Mouse (Mus musculus) limb, embryonic 11.5 days (tissue): ENCODE data around the gene Slc41a2. TPM values are rescaled to one million over a fixed set of nuclear protein-coding genes. Genes with fewer than 3 reads are reported as not detected.

ENCODE experiments used
- ATAC-seq: fragments of 200-750 bp; cut with Nextera tagmentation; 2 replicates; pipeline ENCODE4 v1.8.0; 2017; ENCODE audit warnings: low read depth; ENCODE audit not compliant: insufficient number of reproducible peaks, low FRiP score, low TSS enrichment
- DNase-seq: peaks from one replicate; pipeline ENCODE4 v3.0.0-alpha.2; 2015; ENCODE audit warnings: low spot score
- H3K27ac ChIP-seq: fragments of 300-500 bp; sonication (generic); replicated peaks from 2 replicates; pipeline ENCODE4 v1.5.1; 2014; ENCODE audit warnings: low read depth, mild to moderate bottlenecking, low read length
- H3K27me3 ChIP-seq: fragments of 300-500 bp; sonication (generic); 2 replicates; pipeline ENCODE4 v1.6.1; 2014; ENCODE audit warnings: mild to moderate bottlenecking, low read length, mixed read lengths; ENCODE audit not compliant: control insufficient read depth, insufficient read depth
- H3K36me3 ChIP-seq: fragments of 300-500 bp; sonication (generic); 2 replicates; pipeline ENCODE4 v1.6.1; 2014; ENCODE audit warnings: mild to moderate bottlenecking, low read length, moderate library complexity, mixed read lengths; ENCODE audit not compliant: control insufficient read depth, insufficient read depth
- H3K4me1 ChIP-seq: fragments of 300-500 bp; sonication (generic); 2 replicates; pipeline ENCODE4 v1.6.1; 2014; ENCODE audit warnings: low read length, mixed read lengths; ENCODE audit not compliant: control insufficient read depth, insufficient read depth
- H3K4me2 ChIP-seq: fragments of 300-500 bp; sonication (generic); 2 replicates; pipeline ENCODE4 v1.6.1; 2014; ENCODE audit warnings: low read depth, mild to moderate bottlenecking, moderate library complexity; ENCODE audit not compliant: severe bottlenecking
- H3K4me3 ChIP-seq: fragments of 300-500 bp; sonication (generic); 2 replicates; pipeline ENCODE4 v1.5.1; 2014; ENCODE audit warnings: low read depth, low read length
- H3K9ac ChIP-seq: fragments of 300-500 bp; sonication (generic); 2 replicates; pipeline ENCODE4 v1.6.1; 2014; ENCODE audit warnings: mild to moderate bottlenecking, low read length
- H3K9me3 ChIP-seq: fragments of 300-500 bp; sonication (generic); 2 replicates; pipeline ENCODE4 v1.6.1; 2016; ENCODE audit warnings: low read length; ENCODE audit not compliant: control insufficient read depth
- WGBS: fragments of 180-500 bp; shearing (Covaris S2); extraction: QIAGEN DNeasy Blood & Tissue Kit; methylation state at CpG from one replicate; pipeline ENCODE4 v1.1.7; 2014; 5-methylcytosine and 5-hydroxymethylcytosine counted together
- polyA plus RNA-seq: library from polyadenylated mRNA; unstranded; fragments of >200 nt; fragmentation: Nextera tagmentation; extraction: Ambion mirVana; gene quantifications from 2 replicates; pipeline ENCODE4 v1.2.1, GENCODE M21; 2014

Slc41a2 gene
- polyA plus RNA-seq, 1 experiment from 2014 or later: 0.59 TPM

GRCm38 (mm10) chr10:83320870-83321269 lies 16.8 kb downstream of the Slc41a2 start:
- H3K4me1 ChIP-seq: no peaks in the 10 kb centered on the region
- no peak for ATAC-seq
- no peak for DNase-seq
- H3K9ac ChIP-seq: no peak overlapping the region
- H3K27me3 ChIP-seq: no peaks in the 10 kb centered on the region
- H3K27ac ChIP-seq: no peak overlapping the region
- H3K9me3 ChIP-seq: no peaks in the 10 kb centered on the region
- no peak overlapping the region for H3K4me3 ChIP-seq
- no peak overlapping the region for H3K4me2 ChIP-seq
- H3K36me3 ChIP-seq: no peaks in the 10 kb centered on the region
- 90% methylated on average over 7 of the region's 7 CpGs for WGBS

- H3K27me3 ChIP-seq: no peaks in the 10 kb centered on the region
- no peaks in the 10 kb centered on the region for H3K4me1 ChIP-seq
- ATAC-seq: no peak
- no peak for DNase-seq
- H3K27ac ChIP-seq: no peak overlapping the region
- H3K9ac ChIP-seq: no peak overlapping the region
- H3K9me3 ChIP-seq: no peaks in the 10 kb centered on the region
- no peak overlapping the region for H3K4me2 ChIP-seq
- H3K4me3 ChIP-seq: no peak overlapping the region
- WGBS: 81% methylated on average over 6 of the region's 6 CpGs
- H3K36me3 ChIP-seq: no peaks in the 10 kb centered on the region
Observed at GRCm38 (mm10) chr10:83320396-83320795, 17.3 kb downstream of the Slc41a2 start.

DNA sequence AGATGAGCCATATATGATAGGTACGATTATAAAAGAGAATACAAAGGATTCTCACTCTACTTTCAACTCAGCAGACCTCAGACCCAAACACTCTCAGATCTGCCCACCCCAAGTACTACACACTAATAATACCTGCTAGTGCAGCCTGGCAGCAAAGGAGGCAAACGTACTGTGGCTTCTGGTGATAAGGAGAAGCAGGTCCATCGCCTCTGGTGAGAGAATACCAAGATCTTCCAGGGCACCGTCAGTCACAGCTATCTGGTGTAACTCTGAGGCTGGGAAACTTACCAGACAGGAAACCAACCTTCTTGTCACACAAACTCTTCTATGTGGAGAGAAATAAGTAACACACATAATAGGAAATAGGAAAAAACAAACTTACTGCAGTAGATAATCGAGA lies 24.6 kb downstream of the Slc41a2 start:
- Histone ChIP-seq H3K9me3 (no peaks in the 10 kb centered on the region), H3K4me2 (no peak overlapping the region), H3K4me1 (no peaks in the 10 kb centered on the region), H3K27ac (no peak overlapping the region), H3K4me3 (no peak overlapping the region), H3K36me3 (no peaks in the 10 kb centered on the region), H3K27me3 (no peaks in the 10 kb centered on the region), H3K9ac (no peak overlapping the region)
- DNase-seq (no peak), ATAC-seq (no peak)
- WGBS: 87% methylated on average over 5 of the region's 5 CpGs

DNA sequence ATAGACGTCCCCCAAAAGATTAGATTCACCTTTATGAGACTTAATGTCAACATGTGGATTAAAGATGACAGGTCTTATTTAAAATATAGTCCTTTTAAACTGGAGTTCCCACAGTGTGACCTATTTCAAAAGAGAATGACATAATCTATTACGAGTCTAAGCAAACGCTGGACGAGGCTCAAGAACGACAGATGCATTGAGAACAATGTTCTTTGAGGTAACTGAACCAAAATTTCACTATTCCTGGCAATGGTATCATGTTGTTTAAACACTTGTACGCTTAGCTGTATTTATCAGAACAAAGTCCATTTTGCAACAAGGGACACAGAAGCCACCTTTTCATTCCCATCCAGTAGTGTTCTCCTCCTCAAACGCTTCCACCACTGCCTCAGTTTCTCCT lies 27.3 kb downstream of the Slc41a2 start:
- no peak for ATAC-seq
- no peak overlapping the region for H3K27ac ChIP-seq

GRCm38 (mm10) chr10:83301687-83302086 lies 36.0 kb downstream of the Slc41a2 start:
- 76% methylated on average over 4 of the region's 4 CpGs for WGBS
- H3K4me2 ChIP-seq: no peak overlapping the region
- H3K4me3 ChIP-seq: no peak overlapping the region
- no peak overlapping the region for H3K9ac ChIP-seq
- no peaks in the 10 kb centered on the region for H3K4me1 ChIP-seq
- no peak for DNase-seq
- ATAC-seq: no peak
- H3K27me3 ChIP-seq: no peaks in the 10 kb centered on the region
- no peaks in the 10 kb centered on the region for H3K9me3 ChIP-seq
- no peak overlapping the region for H3K27ac ChIP-seq
- H3K36me3 ChIP-seq: no peaks in the 10 kb centered on the region

More for the DNA sequence above, 27.3 kb downstream of the Slc41a2 start:
- Histone ChIP-seq H3K9me3 (no peaks in the 10 kb centered on the region), H3K27me3 (no peaks in the 10 kb centered on the region), H3K9ac (no peak overlapping the region), H3K36me3 (no peaks in the 10 kb centered on the region), H3K4me1 (no peaks in the 10 kb centered on the region), H3K4me2 (no peak overlapping the region), H3K4me3 (no peak overlapping the region)
- 90% methylated on average over 7 of the region's 7 CpGs for WGBS
- DNase-seq: no peak

GRCm38 (mm10) chr10:83301054-83301453 lies 36.6 kb downstream of the Slc41a2 start:
- H3K4me2 ChIP-seq: no peak overlapping the region
- H3K27me3 ChIP-seq: no peaks in the 10 kb centered on the region
- DNase-seq: no peak
- H3K4me1 ChIP-seq: no peaks in the 10 kb centered on the region
- H3K9ac ChIP-seq: no peak overlapping the region
- H3K9me3 ChIP-seq: no peaks in the 10 kb centered on the region
- H3K4me3 ChIP-seq: no peak overlapping the region
- H3K36me3 ChIP-seq: no peaks in the 10 kb centered on the region
- WGBS: 83% methylated on average over 3 of the region's 3 CpGs
- no peak for ATAC-seq
- H3K27ac ChIP-seq: no peak overlapping the region

DNA sequence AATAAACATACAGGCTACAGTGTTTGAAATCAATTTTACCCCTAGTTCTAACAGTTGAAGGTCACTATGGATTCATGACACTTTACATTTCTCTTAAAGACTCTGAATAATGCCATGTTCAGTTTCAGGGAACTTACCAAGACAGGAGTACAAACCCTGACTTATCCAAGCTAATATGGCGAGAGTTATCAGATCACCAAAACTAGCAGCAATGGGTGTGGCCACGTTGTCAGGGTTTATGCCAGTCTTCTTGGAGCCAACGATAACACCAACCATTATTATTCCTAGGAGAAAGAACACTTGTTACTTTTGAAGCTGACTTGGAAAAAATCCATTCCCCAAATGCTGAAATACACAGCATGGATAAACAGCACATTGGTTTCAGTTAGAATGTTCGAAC lies 40.7 kb downstream of the Slc41a2 start:
- H3K27ac ChIP-seq: no peak overlapping the region
- WGBS: 82% methylated on average over 4 of the region's 4 CpGs
- no peak overlapping the region for H3K9ac ChIP-seq
- no peaks in the 10 kb centered on the region for H3K36me3 ChIP-seq
- H3K9me3 ChIP-seq: no peaks in the 10 kb centered on the region
- ATAC-seq: no peak
- no peak for DNase-seq
- H3K4me1 ChIP-seq: 0 out of 2 replicates have a peak, but pooled peaks cover 2% of the 10 kb centered on the region
- H3K27me3 ChIP-seq: no peaks in the 10 kb centered on the region
- no peak overlapping the region for H3K4me3 ChIP-seq
- no peak overlapping the region for H3K4me2 ChIP-seq

GRCm38 (mm10) chr10:83294746-83295145 lies 42.9 kb downstream of the Slc41a2 start:
- Histone ChIP-seq H3K4me2 (no peak overlapping the region), H3K4me3 (no peak overlapping the region), H3K27ac (no peak overlapping the region), H3K4me1 (0 out of 2 replicates have a peak, but pooled peaks cover 2% of the 10 kb centered on the region), H3K9ac (no peak overlapping the region), H3K9me3 (no peaks in the 10 kb centered on the region), H3K36me3 (no peaks in the 10 kb centered on the region), H3K27me3 (no peaks in the 10 kb centered on the region)
- ATAC-seq: no peak
- WGBS: 19% methylated on average over 9 of the region's 9 CpGs
- no peak for DNase-seq

DNA sequence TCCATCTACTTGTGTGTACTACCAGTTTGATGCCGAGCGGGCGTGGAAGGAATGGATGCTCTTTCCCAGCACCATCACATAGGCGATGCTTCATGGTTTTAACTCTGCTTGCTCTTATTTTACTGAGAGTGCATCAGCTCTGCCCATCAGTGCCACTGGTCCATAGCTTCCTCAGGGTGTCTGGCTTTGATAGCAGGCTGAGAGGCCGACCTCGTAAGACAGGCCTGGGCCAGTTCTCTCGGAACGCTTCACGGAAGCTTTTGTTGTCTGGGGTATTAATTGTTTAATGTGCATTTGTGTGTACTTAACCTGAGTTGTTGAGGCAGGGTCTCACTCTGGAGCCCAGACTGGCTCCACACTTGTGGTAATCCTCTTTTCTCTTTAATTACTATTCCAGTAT lies 44.3 kb downstream of the Slc41a2 start:
- WGBS: 82% methylated on average over 9 of the region's 9 CpGs
- Histone ChIP-seq H3K36me3 (no peaks in the 10 kb centered on the region), H3K4me2 (no peak overlapping the region), H3K4me1 (0 out of 2 replicates have a peak, but pooled peaks cover 2% of the 10 kb centered on the region), H3K27me3 (no peaks in the 10 kb centered on the region), H3K9ac (no peak overlapping the region), H3K27ac (no peak overlapping the region), H3K4me3 (no peak overlapping the region), H3K9me3 (no peaks in the 10 kb centered on the region)
- DNase-seq: no peak
- ATAC-seq: no peak
